Mouse (Mus musculus) heart, embryonic 10.5 days (tissue): ENCODE data around the gene Cox5b. TPM values are rescaled to one million over a fixed set of nuclear protein-coding genes. Genes with fewer than 3 reads are reported as not detected.

ENCODE experiments used
- microRNA-seq: library from miRNA; unstranded; fragments of <30 nt; microRNA quantifications from one replicate; pipeline ENCODE4, GENCODE M21; 2017
- polyA plus RNA-seq: library from polyadenylated mRNA; unstranded; fragments of >200 nt; fragmentation: Nextera tagmentation; extraction: Ambion mirVana; gene quantifications from 2 replicates; pipeline ENCODE4 v1.2.1, GENCODE M21; 2016

The Cox5b gene
- polyA plus RNA-seq, 1 experiment from 2014 or later: 894 TPM

Small RNAs within 50 kb of the gene (microRNA-seq; reads per million reads assigned to microRNA genes)
- not detected for gene Gm24133

Other genes starting within 250 kb of the Cox5b start
- 53.7 and 57.8 TPM in 2 replicates for gene Lman2l, start 246.2 kb upstream of the Cox5b start, polyA plus RNA-seq
- 7.1 and 8.6 TPM in 2 replicates for gene Cnnm4, start 219.8 kb upstream of the Cox5b start, polyA plus RNA-seq
- gene Cnnm3, start 179.6 kb upstream of the Cox5b start, polyA plus RNA-seq: 1.5 and 2.5 TPM in 2 replicates
- 16.7 and 19.0 TPM in 2 replicates for gene Ankrd23, start 154.6 kb upstream of the Cox5b start, polyA plus RNA-seq
- 0.20 and 1.0 TPM in 2 replicates for gene Gm42417, start 152.0 kb upstream of the Cox5b start, polyA plus RNA-seq
- gene Ankrd39, start 144.0 kb upstream of the Cox5b start, polyA plus RNA-seq: 23.9 and 24.5 TPM in 2 replicates
- 12.2 and 15.2 TPM in 2 replicates for gene Sema4c, start 133.1 kb upstream of the Cox5b start, polyA plus RNA-seq
- gene Fam178b, start 8.3 kb upstream of the Cox5b start, polyA plus RNA-seq: 1.8 and 4.1 TPM in 2 replicates
- not detected in 2 replicates for gene 4933424G06Rik, start 18.7 kb downstream of the Cox5b start, polyA plus RNA-seq
- gene Actr1b, start 23.0 kb downstream of the Cox5b start, polyA plus RNA-seq: 126 and 133 TPM in 2 replicates
- gene Zap70, start 70.3 kb downstream of the Cox5b start, polyA plus RNA-seq: 0.05 and 0.27 TPM in 2 replicates